Mouse (Mus musculus): ENCODE data around the gene H2al2b. TPM values are rescaled to one million over a fixed set of nuclear protein-coding genes. Genes with fewer than 3 reads are reported as not detected.
"Not testable (repeated sequence)": the region's sequence is repeated elsewhere in the genome, so short reads cannot be mapped to it uniquely, and the experiment has no call there.

Gene H2al2b
- total RNA-seq (2014; rRNA removed) = not detected in 2 replicates
- not detected in 2 replicates for polyA plus RNA-seq (2015; fragmentation: Nextera tagmentation; extraction: Ambion mirVana)

GRCm38 (mm10) chrY:2720574-2720973, at the start of gene H2al2b:
TSS of gene H2al2b (minus strand) at chrY:2720674.
- ATAC-seq (ENCODE audit: low FRiP score); H3K27ac ChIP-seq (ENCODE audit: low read depth, low read length): not testable (repeated sequence)

More at GRCm38 (mm10) chrY:2720574-2720973, at the start of gene H2al2b:
- H3K36me3 ChIP-seq (ENCODE audit: insufficient read depth, low read length); H3K4me3 ChIP-seq (ENCODE audit: low read depth, low read length); DNase-seq (ENCODE audit: low spot score); H3K9me3 ChIP-seq (ENCODE audit: low read length); H3K4me1 ChIP-seq (ENCODE audit: insufficient read depth, low read length); H3K9ac ChIP-seq (replicated peaks; ENCODE audit: low read length, poor library complexity, severe bottlenecking); H3K27me3 ChIP-seq (ENCODE audit: insufficient read depth, low read length); H3K4me2 ChIP-seq (ENCODE audit: low read depth, low read length, poor library complexity, severe bottlenecking): not testable (repeated sequence)
- no CpG with 5 or more reads among the region's 4 CpGs for WGBS

Other genes starting within 250 kb of the H2al2b start
- not detected in 2 replicates for gene H2al2c, start 121.6 kb downstream of the H2al2b start, total RNA-seq (2014; rRNA removed)
- not detected in 2 replicates for gene H2al2c, start 121.6 kb downstream of the H2al2b start, polyA plus RNA-seq (2015; fragmentation: Nextera tagmentation; extraction: Ambion mirVana)
- not detected in 2 replicates for gene Sry, start 57.0 kb downstream of the H2al2b start, total RNA-seq (2014; rRNA removed)
- gene Sry, start 57.0 kb downstream of the H2al2b start, polyA plus RNA-seq (2015; fragmentation: Nextera tagmentation; extraction: Ambion mirVana) = not detected in 2 replicates
- gene Gm4064, start 75.5 kb upstream of the H2al2b start, total RNA-seq (2014; rRNA removed) = not detected in 2 replicates
- not detected in 2 replicates for gene Gm4064, start 75.5 kb upstream of the H2al2b start, polyA plus RNA-seq (2015; fragmentation: Nextera tagmentation; extraction: Ambion mirVana)
- gene Rbmy, start 110.0 kb upstream of the H2al2b start, total RNA-seq (2014; rRNA removed) = not detected in 2 replicates
- not detected in 2 replicates for gene Rbmy, start 110.0 kb upstream of the H2al2b start, polyA plus RNA-seq (2015; fragmentation: Nextera tagmentation; extraction: Ambion mirVana)
- not detected in 2 replicates for gene Gm10256, start 110.0 kb upstream of the H2al2b start, total RNA-seq (2014; rRNA removed)
- gene Gm10256, start 110.0 kb upstream of the H2al2b start, polyA plus RNA-seq (2015; fragmentation: Nextera tagmentation; extraction: Ambion mirVana) = not detected in 2 replicates
- gene Gm10352, start 180.3 kb upstream of the H2al2b start, total RNA-seq (2014; rRNA removed) = not detected in 2 replicates
- gene Gm10352, start 180.3 kb upstream of the H2al2b start, polyA plus RNA-seq (2015; fragmentation: Nextera tagmentation; extraction: Ambion mirVana) = 0.33 TPM in 1 of 2 replicates, not detected in the other
- gene Gm29289, start 211.9 kb upstream of the H2al2b start, total RNA-seq (2014; rRNA removed) = not detected in 2 replicates
- gene Gm29289, start 211.9 kb upstream of the H2al2b start, polyA plus RNA-seq (2015; fragmentation: Nextera tagmentation; extraction: Ambion mirVana) = not detected in 2 replicates